Comparison of ENCODE assay signal across 16 mouse cellular contexts in the genomic region with DNA sequence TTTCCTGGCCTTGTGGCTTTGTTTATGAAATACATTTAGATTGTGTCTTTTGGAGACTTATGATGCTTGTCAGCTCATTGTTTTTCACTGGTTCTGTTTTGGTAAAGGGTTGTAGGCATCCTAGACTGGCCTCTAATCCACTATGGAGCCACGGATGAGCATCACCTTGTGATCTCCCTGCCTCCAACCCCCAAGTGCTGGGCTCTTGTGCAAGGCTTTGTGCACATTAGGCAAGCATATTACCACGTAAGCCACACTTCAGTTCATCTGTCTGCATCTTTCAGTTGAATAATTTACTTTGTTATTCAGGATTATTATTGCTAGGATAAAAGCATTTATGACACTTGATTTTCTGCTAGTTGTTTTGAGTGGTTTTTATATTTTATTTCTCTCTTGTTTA.
"Had no signal": no experiment of that assay in that cellular context is flagged by ENCODE, and none has a peak within 500 bp of the region (broad histone marks: within the 10 kb centered on the region; RNA-seq: fewer than 3 reads in every experiment).

No protein-coding gene starts in this region.

- H3K4me3 ChIP-seq: neural tube, embryonic 12.5 days; neural tube, embryonic 13.5 days; neural tube, embryonic 15.5 days; stomach, embryonic 15.5 days had no signal

- H3K9ac ChIP-seq: neural tube, embryonic 12.5 days; neural tube, embryonic 13.5 days; neural tube, embryonic 15.5 days; stomach, embryonic 15.5 days had no signal

- H3K9me3 ChIP-seq: neural tube, embryonic 15.5 days; stomach, embryonic 15.5 days had no signal

- H3K36me3 ChIP-seq: neural tube, embryonic 12.5 days; neural tube, embryonic 13.5 days; neural tube, embryonic 15.5 days; stomach, embryonic 15.5 days had no signal

- H3K4me1 ChIP-seq: neural tube, embryonic 12.5 days; neural tube, embryonic 13.5 days; neural tube, embryonic 15.5 days; stomach, embryonic 15.5 days had no signal

- H3K27ac ChIP-seq: neural tube, embryonic 12.5 days; neural tube, embryonic 13.5 days; neural tube, embryonic 15.5 days; stomach, embryonic 15.5 days; stomach, postnatal 0 days had no signal

- H3K27me3 ChIP-seq: neural tube, embryonic 12.5 days; neural tube, embryonic 13.5 days; neural tube, embryonic 15.5 days; stomach, embryonic 15.5 days had no signal

- DNase-seq: retina, postnatal 1 day; right cerebral cortex, adult 18-20 months; right cerebral cortex, postnatal 14 days; right cerebral cortex, postnatal 25 days; right cerebral cortex, postnatal 4 days; spleen, adult 18-20 months; thymus, adult 18-20 months; thymus, postnatal 14 days; thymus, postnatal 25 days; thymus, postnatal 36 days; thymus, postnatal 4 days had no signal

- H3K4me2 ChIP-seq: neural tube, embryonic 12.5 days; neural tube, embryonic 13.5 days; neural tube, embryonic 15.5 days; stomach, embryonic 15.5 days had no signal
